Mouse (Mus musculus) limb, embryonic 11.5 days (tissue): ENCODE results near the gene Asphd2. TPM values are rescaled to one million over a fixed set of nuclear protein-coding genes. Genes with fewer than 3 reads are reported as not detected.
A peak's percentile ranks its signal among the peaks of the same experiment; 100 is the strongest.

ENCODE experiments used
- ATAC-seq: fragments of 200-750 bp; cut with Nextera tagmentation; 2 replicates; pipeline ENCODE4 v1.8.0; 2017; ENCODE audit warnings: low read depth; ENCODE audit not compliant: insufficient number of reproducible peaks, low FRiP score, low TSS enrichment
- DNase-seq: peaks from one replicate; pipeline ENCODE4 v3.0.0-alpha.2; 2015; ENCODE audit warnings: low spot score
- H3K27ac ChIP-seq: fragments of 300-500 bp; sonication (generic); replicated peaks from 2 replicates; pipeline ENCODE4 v1.5.1; 2014; ENCODE audit warnings: low read depth, mild to moderate bottlenecking, low read length
- H3K27me3 ChIP-seq: fragments of 300-500 bp; sonication (generic); 2 replicates; pipeline ENCODE4 v1.6.1; 2014; ENCODE audit warnings: mild to moderate bottlenecking, low read length, mixed read lengths; ENCODE audit not compliant: control insufficient read depth, insufficient read depth
- H3K36me3 ChIP-seq: fragments of 300-500 bp; sonication (generic); 2 replicates; pipeline ENCODE4 v1.6.1; 2014; ENCODE audit warnings: mild to moderate bottlenecking, low read length, moderate library complexity, mixed read lengths; ENCODE audit not compliant: control insufficient read depth, insufficient read depth
- H3K4me1 ChIP-seq: fragments of 300-500 bp; sonication (generic); 2 replicates; pipeline ENCODE4 v1.6.1; 2014; ENCODE audit warnings: low read length, mixed read lengths; ENCODE audit not compliant: control insufficient read depth, insufficient read depth
- H3K4me2 ChIP-seq: fragments of 300-500 bp; sonication (generic); 2 replicates; pipeline ENCODE4 v1.6.1; 2014; ENCODE audit warnings: low read depth, mild to moderate bottlenecking, moderate library complexity; ENCODE audit not compliant: severe bottlenecking
- H3K4me3 ChIP-seq: fragments of 300-500 bp; sonication (generic); 2 replicates; pipeline ENCODE4 v1.5.1; 2014; ENCODE audit warnings: low read depth, low read length
- H3K9ac ChIP-seq: fragments of 300-500 bp; sonication (generic); 2 replicates; pipeline ENCODE4 v1.6.1; 2014; ENCODE audit warnings: mild to moderate bottlenecking, low read length
- H3K9me3 ChIP-seq: fragments of 300-500 bp; sonication (generic); 2 replicates; pipeline ENCODE4 v1.6.1; 2016; ENCODE audit warnings: low read length; ENCODE audit not compliant: control insufficient read depth
- WGBS: fragments of 180-500 bp; shearing (Covaris S2); extraction: QIAGEN DNeasy Blood & Tissue Kit; methylation state at CpG from one replicate; pipeline ENCODE4 v1.1.7; 2014; 5-methylcytosine and 5-hydroxymethylcytosine counted together
- polyA plus RNA-seq: library from polyadenylated mRNA; unstranded; fragments of >200 nt; fragmentation: Nextera tagmentation; extraction: Ambion mirVana; gene quantifications from 2 replicates; pipeline ENCODE4 v1.2.1, GENCODE M21; 2014

The Asphd2 gene
- polyA plus RNA-seq, 1 experiment from 2014 or later, result 27.1 TPM

GRCm38 (mm10) chr5:112402437-112402836, 7.8 kb upstream of the Asphd2 start:
- 62% methylated on average over 3 of the region's 3 CpGs for WGBS
- no peak for DNase-seq

GRCm38 (mm10) chr5:112399284-112399683, 4.6 kb upstream of the Asphd2 start:
- no peaks in the 10 kb centered on the region for H3K27me3 ChIP-seq
- no peaks in the 10 kb centered on the region for H3K9me3 ChIP-seq
- H3K36me3 ChIP-seq, result no peaks in the 10 kb centered on the region
- H3K4me3 ChIP-seq, result no peak overlapping the region
- no peak overlapping the region for H3K9ac ChIP-seq
- no peak for ATAC-seq
- WGBS, result 73% methylated on average over 10 of the region's 10 CpGs
- H3K4me1 ChIP-seq, result no peaks in the 10 kb centered on the region; the same call in 1 of the 2 replicates
- H3K4me2 ChIP-seq, result no peak overlapping the region
- no peak overlapping the region for H3K27ac ChIP-seq
- DNase-seq, result no peak

More at GRCm38 (mm10) chr5:112402437-112402836, 7.8 kb upstream of the Asphd2 start:
- H3K9me3 ChIP-seq, result no peaks in the 10 kb centered on the region
- H3K4me1 ChIP-seq, result no peaks in the 10 kb centered on the region
- no peak for ATAC-seq
- no peaks in the 10 kb centered on the region for H3K27me3 ChIP-seq
- H3K27ac ChIP-seq, result no peak overlapping the region
- H3K4me2 ChIP-seq, result no peak overlapping the region
- no peaks in the 10 kb centered on the region for H3K36me3 ChIP-seq
- H3K9ac ChIP-seq, result no peak overlapping the region
- H3K4me3 ChIP-seq, result no peak overlapping the region

- WGBS, result 52% methylated on average over 18 of the region's 18 CpGs
- H3K27ac ChIP-seq, result no peak overlapping the region
Observed at GRCm38 (mm10) chr5:112396066-112396465, 1.4 kb upstream of the Asphd2 start.

GRCm38 (mm10) chr5:112394415-112394763, 277 bp downstream of the Asphd2 start:
- Histone ChIP-seq H3K4me2 (peak overlapping the region; percentile 75), H3K9me3 (no peaks in the 10 kb centered on the region), H3K9ac (peak overlapping the region; percentile 66), H3K4me1 (peaks cover 2% of the 10 kb centered on the region), H3K27ac (no peak overlapping the region), H3K4me3 (peak overlapping the region; percentile 58), H3K36me3 (no peaks in the 10 kb centered on the region), H3K27me3 (no peaks in the 10 kb centered on the region)
- ATAC-seq, result peak; percentile 75
- 0% methylated on average over 22 of the region's 28 CpGs for WGBS
- peak; percentile 52 for DNase-seq

More at GRCm38 (mm10) chr5:112396066-112396465, 1.4 kb upstream of the Asphd2 start:
- ATAC-seq, result no peak
- no peaks in the 10 kb centered on the region for H3K27me3 ChIP-seq
- no peaks in the 10 kb centered on the region for H3K36me3 ChIP-seq
- no peak overlapping the region for H3K4me2 ChIP-seq
- H3K4me3 ChIP-seq, result no peak overlapping the region
- no peak overlapping the region; the same call in 1 of the 2 replicates for H3K9ac ChIP-seq
- no peaks in the 10 kb centered on the region for H3K9me3 ChIP-seq
- H3K4me1 ChIP-seq, result peaks cover 2% of the 10 kb centered on the region
- no peak for DNase-seq

- DNase-seq, result no peak
- 0 out of 2 replicates have a peak, but pooled peaks have one; percentile 1 for ATAC-seq
- no peaks in the 10 kb centered on the region for H3K36me3 ChIP-seq
- peak overlapping the region; percentile 58 for H3K4me3 ChIP-seq
- no peaks in the 10 kb centered on the region for H3K9me3 ChIP-seq
- H3K27me3 ChIP-seq, result no peaks in the 10 kb centered on the region
- no peak overlapping the region for H3K27ac ChIP-seq
- H3K9ac ChIP-seq, result peak overlapping the region; percentile 66
- peak overlapping the region; percentile 75 for H3K4me2 ChIP-seq
- H3K4me1 ChIP-seq, result peaks cover 2% of the 10 kb centered on the region
- WGBS, result 13% methylated on average over 17 of the region's 18 CpGs
Observed at GRCm38 (mm10) chr5:112393741-112394414, 788 bp downstream of the Asphd2 start.

GRCm38 (mm10) chr5:112391676-112392323, 2.9 kb downstream of the Asphd2 start:
- ATAC-seq (no peak), DNase-seq (no peak)
- no peak overlapping the region for H3K27ac ChIP-seq
- no peaks in the 10 kb centered on the region for H3K9me3 ChIP-seq
- WGBS, result 73% methylated on average over 27 of the region's 27 CpGs
- no peak overlapping the region for H3K9ac ChIP-seq
- H3K36me3 ChIP-seq, result no peaks in the 10 kb centered on the region
- no peak overlapping the region for H3K4me3 ChIP-seq
- no peak overlapping the region for H3K4me2 ChIP-seq
- peaks cover 2% of the 10 kb centered on the region for H3K4me1 ChIP-seq
- H3K27me3 ChIP-seq, result no peaks in the 10 kb centered on the region

- WGBS, result 56% methylated on average over 16 of the region's 16 CpGs
- Histone ChIP-seq H3K27ac (no peak overlapping the region), H3K4me2 (no peak overlapping the region), H3K9me3 (no peaks in the 10 kb centered on the region), H3K4me1 (peaks cover 2% of the 10 kb centered on the region), H3K4me3 (no peak overlapping the region), H3K36me3 (no peaks in the 10 kb centered on the region), H3K9ac (no peak overlapping the region), H3K27me3 (no peaks in the 10 kb centered on the region)
- DNase-seq, result no peak
- no peak for ATAC-seq
Observed at GRCm38 (mm10) chr5:112391002-112391401, 3.7 kb downstream of the Asphd2 start.

- Histone ChIP-seq H3K27me3 (no peaks in the 10 kb centered on the region), H3K4me3 (no peak overlapping the region), H3K9ac (no peak overlapping the region), H3K36me3 (no peaks in the 10 kb centered on the region), H3K27ac (no peak overlapping the region), H3K4me2 (no peak overlapping the region), H3K9me3 (no peaks in the 10 kb centered on the region), H3K4me1 (peaks cover 2% of the 10 kb centered on the region)
- WGBS, result 75% methylated on average over 9 of the region's 9 CpGs
- DNase-seq, result no peak
- ATAC-seq, result no peak
Observed at GRCm38 (mm10) chr5:112389352-112389751, 5.3 kb downstream of the Asphd2 start.
